Mouse (Mus musculus) heart, postnatal 10 days (tissue): ENCODE data around the gene Atxn2l. TPM values are rescaled to one million over a fixed set of nuclear protein-coding genes. Genes with fewer than 3 reads are reported as not detected.

ENCODE experiments used
- DNase-seq, 2 experiments: peaks; one replicate each; pipeline ENCODE4 v3.0.0; 2021
- intact Hi-C: fragments of 180-260 bp; cut with DNase I; formaldehyde crosslinking; loops from one replicate; pipeline ENCODE4 v1.15.1; 2025
- total RNA-seq, 2 experiments: library from RNA; stranded (reverse); gene quantifications; 2 replicates each; pipeline ENCODE4 v1.2.3; 2021

The Atxn2l gene
- total RNA-seq, 2 experiments from 2014 or later = 54.2 to 54.5 TPM

- peak; percentile 61 to 68 for DNase-seq
- intact Hi-C loops = no loop called here
These were observed 38.4 kb downstream of the Atxn2l start for GRCm38 (mm10) chr7:126464836-126465235.

- peak; percentile 33 to 39 for DNase-seq
- intact Hi-C loops = no loop called here
These were observed 39.1 kb downstream of the Atxn2l start for GRCm38 (mm10) chr7:126464121-126464520.

DNA sequence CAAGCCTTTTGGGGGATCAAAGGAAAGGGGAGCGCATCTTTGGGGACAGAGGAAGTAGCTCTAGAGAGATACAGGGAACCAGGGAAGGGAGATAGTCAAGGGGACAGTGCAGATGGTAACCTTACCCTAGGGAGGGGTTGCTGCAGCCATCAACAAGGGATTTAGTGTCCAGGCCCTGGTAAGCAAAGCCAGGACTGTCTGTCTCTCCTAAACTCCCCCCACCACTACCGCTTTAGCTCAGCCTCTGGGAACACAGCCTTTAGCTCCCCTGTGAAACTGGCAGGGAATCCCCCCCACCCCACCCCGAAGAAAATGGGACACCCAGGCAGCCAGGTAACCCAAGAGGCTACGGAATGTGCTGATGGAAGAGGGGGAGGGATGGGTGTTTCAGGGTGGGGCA lies 39.7 kb downstream of the Atxn2l start:
- intact Hi-C loops = loop anchor here (2.0 kb wide), 1 partner anchor 27 kb away; no protein-coding TSS in a partner anchor
- no peak for DNase-seq

GRCm38 (mm10) chr7:126463004-126463403 lies 40.2 kb downstream of the Atxn2l start, which contains the start of gene Atp2a1:
Gene Atp2a1 (minus strand): TSS chr7:126463108.
- DNase-seq = no peak
- intact Hi-C loops = loop anchor here (2.0 kb wide), 1 partner anchor 26 kb away; no protein-coding TSS in a partner anchor

DNA sequence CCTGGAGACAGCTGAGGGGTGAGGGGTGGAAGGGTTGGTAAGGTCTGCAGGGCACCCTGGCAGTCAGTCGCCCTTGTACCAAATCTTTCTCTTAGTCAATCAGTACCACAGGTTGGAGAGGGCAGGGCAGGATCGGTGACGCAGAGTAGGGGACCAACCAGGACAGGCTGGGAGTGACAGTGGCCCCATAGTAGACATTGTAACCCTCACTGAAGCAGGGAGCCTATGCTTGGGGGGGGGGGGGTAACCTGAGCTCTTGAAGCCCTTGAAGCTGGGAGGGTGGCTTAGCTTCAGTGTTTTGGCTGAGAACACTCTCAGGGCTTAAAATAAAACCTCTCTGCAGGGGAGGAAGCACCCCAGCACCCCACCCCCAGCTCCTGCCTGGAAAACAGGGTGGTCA lies 41.6 kb downstream of the Atxn2l start:
- intact Hi-C loops = loop anchor here (2.0 kb wide), 1 partner anchor 25 kb away; no protein-coding TSS in a partner anchor
- DNase-seq = no peak

DNA sequence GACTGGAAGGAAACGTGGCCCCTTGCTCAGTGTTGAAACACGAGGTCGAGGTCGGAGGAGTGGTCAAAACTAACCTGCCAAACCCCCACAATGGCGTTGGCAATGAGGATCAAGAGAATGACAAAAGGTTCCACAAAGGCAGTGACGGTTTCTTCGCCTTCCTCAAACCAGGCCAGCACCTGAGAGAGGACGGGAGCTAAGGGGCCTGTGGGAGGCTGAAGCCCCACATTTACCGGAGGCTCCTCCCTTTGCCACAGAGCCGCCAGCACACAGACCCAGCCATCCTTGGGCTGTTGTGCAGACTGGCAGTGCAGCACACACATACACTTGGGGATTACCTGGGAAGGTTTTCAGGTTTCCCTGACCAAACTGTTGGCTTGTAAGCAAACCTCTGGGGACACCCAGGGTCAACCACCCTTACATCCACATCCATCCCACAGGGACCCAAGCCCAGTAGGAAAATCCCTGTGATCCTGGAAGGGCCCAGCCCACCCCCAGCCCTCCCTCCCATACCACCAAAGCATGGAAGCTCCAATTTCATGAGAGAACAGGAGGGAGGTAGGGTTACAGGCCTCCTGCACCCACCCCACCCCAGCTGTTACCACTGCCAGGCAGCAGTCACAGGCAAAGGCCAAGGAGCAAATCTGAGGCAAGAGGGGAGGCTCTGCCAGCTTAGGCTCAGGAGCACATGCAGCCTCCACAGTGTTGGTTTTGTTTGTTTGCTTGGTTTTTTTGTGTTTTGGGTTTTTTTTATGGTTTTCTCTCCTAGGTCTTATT lies 42.4 kb downstream of the Atxn2l start:
- intact Hi-C loops = no loop called here

GRCm38 (mm10) chr7:126458844-126459618 lies 44.2 kb downstream of the Atxn2l start:
- intact Hi-C loops = no loop called here

More for the DNA sequence above, 42.4 kb downstream of the Atxn2l start:
- DNase-seq = no peak

DNA sequence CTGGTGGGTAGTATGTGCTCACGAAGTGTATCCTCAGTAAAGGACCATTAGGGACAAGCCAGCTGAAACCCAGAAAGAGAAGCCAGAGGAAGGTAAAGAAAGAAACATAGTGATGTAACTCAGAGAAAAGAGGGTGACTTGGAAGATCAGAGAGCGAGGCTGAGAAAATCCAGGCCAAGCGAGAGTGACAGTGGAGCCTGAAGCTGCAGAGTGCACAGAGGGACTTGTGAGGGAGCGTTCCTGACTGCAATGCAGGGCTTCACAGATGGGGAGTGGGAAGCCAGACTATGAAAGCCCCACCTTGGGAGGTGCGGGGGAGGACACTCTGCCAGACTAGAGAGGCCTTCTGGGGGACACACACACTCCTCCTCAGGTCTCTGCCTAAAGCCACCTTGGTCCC lies 45.0 kb downstream of the Atxn2l start:
- DNase-seq = no peak
- intact Hi-C loops = no loop called here

More at GRCm38 (mm10) chr7:126458844-126459618, 44.2 kb downstream of the Atxn2l start:
- no peak for DNase-seq

GRCm38 (mm10) chr7:126456382-126457266 lies 46.6 kb downstream of the Atxn2l start:
- no peak for DNase-seq
- intact Hi-C loops = no loop called here

GRCm38 (mm10) chr7:126455242-126455641 lies 48.0 kb downstream of the Atxn2l start:
- intact Hi-C loops = no loop called here
- no peak for DNase-seq

DNA sequence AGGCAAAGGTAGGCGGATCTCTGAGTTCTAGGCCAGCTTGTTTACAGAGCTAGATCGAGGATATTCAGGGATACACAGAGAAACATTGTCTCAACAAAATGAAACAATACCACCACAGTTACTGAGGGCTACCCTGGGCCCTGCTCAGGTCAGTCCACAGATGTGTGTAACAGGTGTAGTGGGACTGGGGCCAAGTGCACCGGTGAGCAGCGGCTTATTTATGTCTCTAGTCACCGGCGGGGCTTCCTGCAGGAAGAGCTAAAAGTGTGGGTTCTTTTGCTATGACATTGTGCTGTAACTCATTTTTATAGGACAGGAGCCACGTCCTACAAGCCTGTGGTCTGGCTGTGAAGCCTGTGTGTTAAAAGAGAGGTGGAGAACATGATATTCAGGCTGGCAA lies 49.4 kb downstream of the Atxn2l start:
- intact Hi-C loops = no loop called here
- no peak for DNase-seq

DNA sequence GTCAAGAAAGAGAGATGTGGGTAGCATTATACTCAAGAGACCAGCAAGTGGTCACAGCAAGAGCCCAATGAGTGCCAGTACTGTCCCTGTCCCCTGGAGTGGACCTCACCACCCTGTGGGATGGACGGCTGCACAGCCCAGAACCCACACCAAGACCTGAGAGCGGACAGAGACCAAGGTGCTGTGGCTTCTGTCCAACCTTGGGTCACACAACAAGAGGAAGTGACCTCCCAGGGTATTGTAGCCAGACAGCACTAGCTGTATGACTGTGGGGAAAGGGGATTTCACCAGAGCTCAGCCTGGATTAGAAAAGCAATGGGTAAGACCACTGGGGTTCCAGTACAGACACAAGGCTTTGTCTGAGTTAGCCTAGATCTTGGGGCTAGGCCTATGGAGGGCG lies 51.0 kb downstream of the Atxn2l start:
- intact Hi-C loops = no loop called here

DNA sequence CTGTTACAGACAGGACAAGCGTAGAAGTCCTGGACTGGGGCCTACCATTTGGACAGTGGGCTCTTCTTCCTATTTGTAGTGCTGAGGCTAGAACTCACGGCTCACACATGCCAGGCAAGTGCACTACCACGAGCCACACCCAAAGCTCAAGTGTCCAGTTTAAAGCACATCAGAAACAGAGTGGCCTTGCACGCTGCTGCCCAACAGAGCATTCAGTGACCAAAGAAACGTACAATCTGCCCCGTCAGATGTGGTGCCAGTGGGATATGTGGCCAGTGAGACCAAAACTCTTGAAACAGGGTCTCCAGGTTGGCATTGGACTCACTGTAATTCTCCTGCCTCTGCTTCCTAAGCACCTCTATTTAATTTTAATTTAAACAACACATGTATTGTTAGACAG lies 52.6 kb downstream of the Atxn2l start:
- intact Hi-C loops = no loop called here
- no peak for DNase-seq

More for the DNA sequence above, 51.0 kb downstream of the Atxn2l start:
- no peak for DNase-seq

DNA sequence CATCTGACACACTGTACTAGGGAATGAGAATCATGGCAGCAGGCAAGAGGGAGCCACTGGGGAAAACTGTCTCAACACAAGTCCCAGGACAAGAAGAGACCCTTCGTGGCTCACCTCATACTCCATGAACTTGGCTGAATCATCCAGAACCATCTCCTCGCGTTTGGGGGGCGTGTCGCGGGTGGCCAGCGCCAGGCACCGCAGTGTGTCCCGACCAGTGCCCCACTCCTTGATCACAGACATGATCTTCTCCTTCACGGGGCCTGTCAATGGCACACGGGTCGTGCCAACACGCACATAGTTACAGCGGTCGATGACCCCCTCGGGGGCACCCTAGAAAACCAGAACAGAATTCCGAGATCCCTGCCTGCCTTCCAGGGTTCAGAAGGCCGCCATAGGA lies 53.2 kb downstream of the Atxn2l start:
- no peak for DNase-seq
- intact Hi-C loops = no loop called here

- intact Hi-C loops = no loop called here
- no peak for DNase-seq
These were observed 54.8 kb downstream of the Atxn2l start for GRCm38 (mm10) chr7:126448481-126448880.

GRCm38 (mm10) chr7:126446217-126446616 lies 57.0 kb downstream of the Atxn2l start:
- intact Hi-C loops = no loop called here
- DNase-seq = no peak

DNA sequence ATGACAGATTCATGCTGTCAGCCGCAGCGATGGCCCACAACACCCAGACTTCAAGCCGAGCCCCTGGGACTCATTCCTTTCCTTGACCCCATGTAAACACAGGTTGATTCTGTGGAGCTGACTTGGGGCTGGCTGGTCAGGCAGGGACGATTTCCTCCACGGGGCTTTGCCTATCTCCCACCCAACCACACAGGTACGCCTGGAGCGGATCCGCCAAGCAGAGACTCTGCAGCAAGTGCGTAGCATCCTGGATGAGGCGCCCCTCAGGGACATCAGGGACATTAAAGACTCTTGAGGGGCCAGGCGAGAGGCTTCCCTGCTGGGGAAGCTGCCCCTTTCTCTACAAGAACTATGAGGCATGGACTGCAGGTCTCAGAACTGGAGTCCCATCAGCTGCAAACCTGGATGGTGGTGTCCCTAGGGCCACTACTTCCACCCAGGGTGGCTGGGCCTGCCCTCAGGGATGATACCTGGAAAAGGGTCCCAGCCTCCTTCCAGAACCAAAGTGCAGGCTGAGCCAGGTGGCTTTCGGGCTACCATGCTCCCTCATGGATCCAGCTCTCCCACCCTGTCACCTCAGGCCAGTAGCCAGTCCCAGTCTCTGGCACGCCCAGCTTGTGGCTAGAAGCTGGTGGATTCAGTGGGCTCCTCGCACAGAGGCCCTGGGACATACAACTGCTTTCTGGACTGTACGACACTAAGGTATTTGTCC lies 58.0 kb downstream of the Atxn2l start:
- no peak for DNase-seq
- intact Hi-C loops = no loop called here

GRCm38 (mm10) chr7:126444536-126444935 lies 58.7 kb downstream of the Atxn2l start:
- intact Hi-C loops = no loop called here
- no peak for DNase-seq

- no peak for DNase-seq
- intact Hi-C loops = no loop called here
These were observed 59.2 kb downstream of the Atxn2l start for GRCm38 (mm10) chr7:126443997-126444396.
